Mouse (Mus musculus): ENCODE measurements around the gene Nccrp1. TPM values are rescaled to one million over a fixed set of nuclear protein-coding genes. Genes with fewer than 3 reads are reported as not detected.

Gene Nccrp1
- polyA plus RNA-seq (2014; fragmentation: Nextera tagmentation; extraction: Ambion mirVana), result not detected in 2 replicates

GRCm38 (mm10) chr7:28547154-28547553 is at the start of gene Nccrp1:
TSS of gene Nccrp1 (minus strand) at chr7:28547254.
- no peak within 1 kb of the TSS for H3K9ac ChIP-seq (ENCODE audit: low read depth, low read length)
- H3K4me1 ChIP-seq (replicated peaks; ENCODE audit: control insufficient read depth, insufficient read depth, low read length), result no peaks in the 10 kb centered on the region
- no peaks in the 10 kb centered on the region for H3K9me3 ChIP-seq (ENCODE audit: control insufficient read depth, low read length)
- WGBS, result 1% methylated on average over 5 of the region's 5 CpGs
- peak within 1 kb of the TSS; percentile 31 for H3K4me2 ChIP-seq (replicated peaks; ENCODE audit: low read depth, low read length)
- ATAC-seq (ENCODE audit: low FRiP score), result no peak
- H3K4me3 ChIP-seq (ENCODE audit: low read depth, low read length), result peak within 1 kb of the TSS; percentile 10; the same call in 1 of the 2 replicates
- H3K36me3 ChIP-seq (ENCODE audit: control insufficient read depth, insufficient read depth, low read length), result no peaks in the 10 kb centered on the region
- DNase-seq (ENCODE audit: low spot score), result no peak
- H3K27me3 ChIP-seq (ENCODE audit: control insufficient read depth, insufficient read depth, low read length), result peaks cover 17% of the 10 kb centered on the region
- H3K27ac ChIP-seq (ENCODE audit: low read depth, low read length), result no peak within 1 kb of the TSS

GRCm38 (mm10) chr7:28595751-28596435 is 48.8 kb upstream of the Nccrp1 start:
- Histone ChIP-seq H3K36me3 (ENCODE audit: control insufficient read depth, insufficient read depth, low read length) (no peaks in the 10 kb centered on the region), H3K9me3 (ENCODE audit: control insufficient read depth, low read length) (no peaks in the 10 kb centered on the region), H3K27ac (ENCODE audit: low read depth, low read length) (no peak overlapping the region), H3K4me2 (replicated peaks; ENCODE audit: low read depth, low read length) (no peak overlapping the region), H3K4me3 (ENCODE audit: low read depth, low read length) (no peak overlapping the region), H3K4me1 (replicated peaks; ENCODE audit: control insufficient read depth, insufficient read depth, low read length) (peaks cover 12% of the 10 kb centered on the region), H3K9ac (ENCODE audit: low read depth, low read length) (no peak overlapping the region), H3K27me3 (ENCODE audit: control insufficient read depth, insufficient read depth, low read length) (no peaks in the 10 kb centered on the region)
- no peak for ATAC-seq (ENCODE audit: low FRiP score)
- no peak for DNase-seq (ENCODE audit: low spot score)
- 77% methylated on average over 8 of the region's 8 CpGs for WGBS

GRCm38 (mm10) chr7:28593206-28594111 is 46.4 kb upstream of the Nccrp1 start:
- 47% methylated on average over 14 of the region's 14 CpGs for WGBS
- Histone ChIP-seq H3K4me2 (replicated peaks; ENCODE audit: low read depth, low read length) (no peak overlapping the region), H3K36me3 (ENCODE audit: control insufficient read depth, insufficient read depth, low read length) (no peaks in the 10 kb centered on the region), H3K9me3 (ENCODE audit: control insufficient read depth, low read length) (no peaks in the 10 kb centered on the region), H3K9ac (ENCODE audit: low read depth, low read length) (0 out of 2 replicates have a peak overlapping the region, but pooled peaks have one; percentile 15), H3K4me1 (replicated peaks; ENCODE audit: control insufficient read depth, insufficient read depth, low read length) (peaks cover 12% of the 10 kb centered on the region), H3K4me3 (ENCODE audit: low read depth, low read length) (no peak overlapping the region), H3K27ac (ENCODE audit: low read depth, low read length) (no peak overlapping the region), H3K27me3 (ENCODE audit: control insufficient read depth, insufficient read depth, low read length) (no peaks in the 10 kb centered on the region)
- ATAC-seq (ENCODE audit: low FRiP score) (no peak), DNase-seq (ENCODE audit: low spot score) (no peak)

- Histone ChIP-seq H3K36me3 (ENCODE audit: control insufficient read depth, insufficient read depth, low read length) (no peaks in the 10 kb centered on the region), H3K9ac (ENCODE audit: low read depth, low read length) (no peak overlapping the region), H3K27ac (ENCODE audit: low read depth, low read length) (no peak overlapping the region), H3K27me3 (ENCODE audit: control insufficient read depth, insufficient read depth, low read length) (no peaks in the 10 kb centered on the region), H3K4me2 (replicated peaks; ENCODE audit: low read depth, low read length) (no peak overlapping the region), H3K4me3 (ENCODE audit: low read depth, low read length) (no peak overlapping the region), H3K4me1 (replicated peaks; ENCODE audit: control insufficient read depth, insufficient read depth, low read length) (peaks cover 16% of the 10 kb centered on the region), H3K9me3 (ENCODE audit: control insufficient read depth, low read length) (no peaks in the 10 kb centered on the region)
- WGBS, result 75% methylated on average over 1 of the region's 1 CpGs
- ATAC-seq (ENCODE audit: low FRiP score), result no peak
- no peak for DNase-seq (ENCODE audit: low spot score)
Observed at GRCm38 (mm10) chr7:28591862-28592261, 44.8 kb upstream of the Nccrp1 start.

- Histone ChIP-seq H3K4me2 (replicated peaks; ENCODE audit: low read depth, low read length) (no peak overlapping the region), H3K27ac (ENCODE audit: low read depth, low read length) (no peak overlapping the region), H3K36me3 (ENCODE audit: control insufficient read depth, insufficient read depth, low read length) (no peaks in the 10 kb centered on the region), H3K4me3 (ENCODE audit: low read depth, low read length) (no peak overlapping the region), H3K9me3 (ENCODE audit: control insufficient read depth, low read length) (no peaks in the 10 kb centered on the region), H3K9ac (ENCODE audit: low read depth, low read length) (no peak overlapping the region), H3K27me3 (ENCODE audit: control insufficient read depth, insufficient read depth, low read length) (no peaks in the 10 kb centered on the region), H3K4me1 (replicated peaks; ENCODE audit: control insufficient read depth, insufficient read depth, low read length) (peaks cover 9% of the 10 kb centered on the region)
- DNase-seq (ENCODE audit: low spot score) (no peak), ATAC-seq (ENCODE audit: low FRiP score) (no peak)
Observed at GRCm38 (mm10) chr7:28587644-28588043, 40.6 kb upstream of the Nccrp1 start.

- H3K9me3 ChIP-seq (ENCODE audit: control insufficient read depth, low read length), result no peaks in the 10 kb centered on the region
- DNase-seq (ENCODE audit: low spot score) (no peak), ATAC-seq (ENCODE audit: low FRiP score) (no peak)
- H3K36me3 ChIP-seq (ENCODE audit: control insufficient read depth, insufficient read depth, low read length), result no peaks in the 10 kb centered on the region
- no peak overlapping the region for H3K4me2 ChIP-seq (replicated peaks; ENCODE audit: low read depth, low read length)
- no peak overlapping the region for H3K4me3 ChIP-seq (ENCODE audit: low read depth, low read length)
- H3K4me1 ChIP-seq (replicated peaks; ENCODE audit: control insufficient read depth, insufficient read depth, low read length), result peaks cover 9% of the 10 kb centered on the region
- H3K9ac ChIP-seq (ENCODE audit: low read depth, low read length), result no peak overlapping the region
- 72% methylated on average over 6 of the region's 6 CpGs for WGBS
- H3K27me3 ChIP-seq (ENCODE audit: control insufficient read depth, insufficient read depth, low read length), result no peaks in the 10 kb centered on the region
- H3K27ac ChIP-seq (ENCODE audit: low read depth, low read length), result no peak overlapping the region
Observed at GRCm38 (mm10) chr7:28586663-28587411, 39.8 kb upstream of the Nccrp1 start.

- Histone ChIP-seq H3K4me2 (replicated peaks; ENCODE audit: low read depth, low read length) (no peak overlapping the region), H3K27ac (ENCODE audit: low read depth, low read length) (no peak overlapping the region), H3K4me1 (replicated peaks; ENCODE audit: control insufficient read depth, insufficient read depth, low read length) (peaks cover 9% of the 10 kb centered on the region), H3K36me3 (ENCODE audit: control insufficient read depth, insufficient read depth, low read length) (no peaks in the 10 kb centered on the region), H3K27me3 (ENCODE audit: control insufficient read depth, insufficient read depth, low read length) (no peaks in the 10 kb centered on the region), H3K9ac (ENCODE audit: low read depth, low read length) (no peak overlapping the region), H3K4me3 (ENCODE audit: low read depth, low read length) (no peak overlapping the region), H3K9me3 (ENCODE audit: control insufficient read depth, low read length) (no peaks in the 10 kb centered on the region)
- ATAC-seq (ENCODE audit: low FRiP score), result no peak
- WGBS, result 84% methylated on average over 6 of the region's 6 CpGs
- DNase-seq (ENCODE audit: low spot score), result no peak
Observed at GRCm38 (mm10) chr7:28585001-28585400, 37.9 kb upstream of the Nccrp1 start.

GRCm38 (mm10) chr7:28584468-28584867 is 37.4 kb upstream of the Nccrp1 start:
- ATAC-seq (ENCODE audit: low FRiP score) (no peak), DNase-seq (ENCODE audit: low spot score) (no peak)
- H3K36me3 ChIP-seq (ENCODE audit: control insufficient read depth, insufficient read depth, low read length), result no peaks in the 10 kb centered on the region
- H3K9ac ChIP-seq (ENCODE audit: low read depth, low read length), result no peak overlapping the region
- 75% methylated on average over 4 of the region's 4 CpGs for WGBS
- H3K27me3 ChIP-seq (ENCODE audit: control insufficient read depth, insufficient read depth, low read length), result no peaks in the 10 kb centered on the region
- no peaks in the 10 kb centered on the region for H3K9me3 ChIP-seq (ENCODE audit: control insufficient read depth, low read length)
- H3K4me3 ChIP-seq (ENCODE audit: low read depth, low read length), result no peak overlapping the region
- H3K4me2 ChIP-seq (replicated peaks; ENCODE audit: low read depth, low read length), result no peak overlapping the region
- peaks cover 9% of the 10 kb centered on the region for H3K4me1 ChIP-seq (replicated peaks; ENCODE audit: control insufficient read depth, insufficient read depth, low read length)
- H3K27ac ChIP-seq (ENCODE audit: low read depth, low read length), result no peak overlapping the region

All from hindbrain, embryonic 11.5 days (tissue).